Mouse (Mus musculus) small intestine, adult 2 months (tissue): ENCODE data around the gene Slc6a12.

ENCODE experiments used
- CTCF ChIP-seq: fragments of 200-500 bp; IDR thresholded peaks from 2 replicates; pipeline ENCODE4 v1.5.1; 2012; ENCODE audit warnings: low read depth, mild to moderate bottlenecking, control low read depth, inconsistent platforms, low read length, moderate library complexity, mixed read lengths; ENCODE audit not compliant: insufficient replicate concordance, insufficient read length; ENCODE audit errors: extremely low read depth
- POLR2A ChIP-seq: fragments of 200-500 bp; IDR thresholded peaks from 2 replicates; pipeline ENCODE4 v1.6.1; 2012; ENCODE audit warnings: low read depth, mild to moderate bottlenecking, control low read depth, inconsistent platforms, low read length, moderate library complexity

- TF ChIP-seq CTCF: no peak
- no peak for TF ChIP-seq POLR2A
Measured at GRCm38 (mm10) chr6:121363061-121363460, 20.2 kb downstream of the Slc6a12 start.
